Mouse (Mus musculus): ENCODE measurements at regions not wholly inside any gene's neighbourhood (a gene's known extent, or its start where the extent isn't known, plus 50 kb on each side); places are given as distances from the start of the nearest gene placed in this dataset.

GRCm38 (mm10) chr9:23064811-23065210 is 158.1 kb upstream of the Bmper start:
- no peak for DNase-seq (ENCODE audit: low spot score)

- no peak for DNase-seq (ENCODE audit: low spot score)
These were observed 154.6 kb upstream of the Bmper start for GRCm38 (mm10) chr9:23068101-23068791.

GRCm38 (mm10) chr9:23069161-23069560 is 153.7 kb upstream of the Bmper start:
- no peak for DNase-seq (ENCODE audit: low spot score)

GRCm38 (mm10) chr9:23071006-23071405 is 151.9 kb upstream of the Bmper start:
- DNase-seq (ENCODE audit: low spot score) = no peak

- no peak for DNase-seq (ENCODE audit: low spot score)
These were observed 150.1 kb upstream of the Bmper start for GRCm38 (mm10) chr9:23072741-23073140.

GRCm38 (mm10) chr9:23083562-23083961 is 139.3 kb upstream of the Bmper start:
- no peak for DNase-seq (ENCODE audit: low spot score)

- no peak for DNase-seq (ENCODE audit: low spot score)
These were observed 133.5 kb upstream of the Bmper start for GRCm38 (mm10) chr9:23089339-23089738.

GRCm38 (mm10) chr9:23097134-23097789 is 125.6 kb upstream of the Bmper start:
- no peak for DNase-seq (ENCODE audit: low spot score)

- no peak for DNase-seq (ENCODE audit: low spot score)
These were observed 121.3 kb upstream of the Bmper start for GRCm38 (mm10) chr9:23101584-23101983.

GRCm38 (mm10) chr9:23101990-23102796 is 120.7 kb upstream of the Bmper start:
- DNase-seq (ENCODE audit: low spot score) = no peak

- DNase-seq (ENCODE audit: low spot score) = no peak
These were observed 111.4 kb upstream of the Bmper start for GRCm38 (mm10) chr9:23111500-23111899.

- DNase-seq (ENCODE audit: low spot score) = no peak
These were observed 107.8 kb upstream of the Bmper start for GRCm38 (mm10) chr9:23115026-23115425.

GRCm38 (mm10) chr9:23115540-23115939 is 107.3 kb upstream of the Bmper start:
- no peak for DNase-seq (ENCODE audit: low spot score)

GRCm38 (mm10) chr9:23116311-23116710 is 106.6 kb upstream of the Bmper start:
- no peak for DNase-seq (ENCODE audit: low spot score)

- DNase-seq (ENCODE audit: low spot score) = no peak
These were observed 103.1 kb upstream of the Bmper start for GRCm38 (mm10) chr9:23119811-23120210.

- DNase-seq (ENCODE audit: low spot score) = no peak
These were observed 102.1 kb upstream of the Bmper start for GRCm38 (mm10) chr9:23120814-23121213.

GRCm38 (mm10) chr9:23122524-23122923 is 100.4 kb upstream of the Bmper start:
- DNase-seq (ENCODE audit: low spot score) = no peak

GRCm38 (mm10) chr9:23123452-23123851 is 99.4 kb upstream of the Bmper start:
- no peak for DNase-seq (ENCODE audit: low spot score)

GRCm38 (mm10) chr9:23125761-23126704 is 96.8 kb upstream of the Bmper start:
- no peak for DNase-seq (ENCODE audit: low spot score)

GRCm38 (mm10) chr9:23127338-23128017 is 95.4 kb upstream of the Bmper start:
- DNase-seq (ENCODE audit: low spot score) = no peak

GRCm38 (mm10) chr9:23128018-23128369 is 94.9 kb upstream of the Bmper start:
- DNase-seq (ENCODE audit: low spot score) = no peak

Measured in layer of hippocampus, adult 9-10 months (tissue).